Mouse (Mus musculus) E14TG2a.4 (cell line): ENCODE data around the gene Atl3.
A peak's percentile ranks its signal among the peaks of the same experiment; 100 is the strongest.

Experiments used
- H3K27me3 ChIP-seq: 2 replicates; pipeline ENCODE4 v1.6.1; 2014; ENCODE audit warnings: low read length, control low read depth; ENCODE audit not compliant: insufficient read depth
- H3K36me3 ChIP-seq: 2 replicates; pipeline ENCODE4 v1.6.1; 2014; ENCODE audit warnings: low read length, control low read depth; ENCODE audit not compliant: insufficient read depth
- H3K4me1 ChIP-seq: replicated peaks from 2 replicates; pipeline ENCODE4 v1.6.1; 2014; ENCODE audit warnings: low read depth, low read length, control low read depth
- H3K4me3 ChIP-seq: replicated peaks from 2 replicates; pipeline ENCODE4 v1.5.1; 2014; ENCODE audit warnings: mild to moderate bottlenecking, low read length
- H3K9me3 ChIP-seq: 2 replicates; pipeline ENCODE4 v1.6.1; 2014; ENCODE audit warnings: low read length, control low read depth
- CTCF ChIP-seq: conservative IDR thresholded peaks from 2 replicates; pipeline ENCODE4 v1.5.1; 2014; ENCODE audit warnings: low read length
- NANOG ChIP-seq: IDR thresholded peaks from 2 replicates; pipeline ENCODE4 v1.6.1; 2014; ENCODE audit warnings: borderline replicate concordance, low read length, mixed read lengths
- POU5F1 ChIP-seq: IDR thresholded peaks from 2 replicates; pipeline ENCODE4 v1.6.1; 2014; ENCODE audit warnings: low read length, borderline replicate concordance

The Atl3 gene

GRCm38 (mm10) chr19:7577710-7578109 is 83.9 kb downstream of the Atl3 start:
- no peaks in the 10 kb centered on the region for H3K9me3 ChIP-seq
- H3K4me3 ChIP-seq = no peak overlapping the region
- no peak for TF ChIP-seq NANOG
- no peak for TF ChIP-seq POU5F1
- no peak for TF ChIP-seq CTCF
- H3K27me3 ChIP-seq = no peaks in the 10 kb centered on the region
- H3K36me3 ChIP-seq = peaks cover 24% of the 10 kb centered on the region
- H3K4me1 ChIP-seq = peaks cover 54% of the 10 kb centered on the region

DNA sequence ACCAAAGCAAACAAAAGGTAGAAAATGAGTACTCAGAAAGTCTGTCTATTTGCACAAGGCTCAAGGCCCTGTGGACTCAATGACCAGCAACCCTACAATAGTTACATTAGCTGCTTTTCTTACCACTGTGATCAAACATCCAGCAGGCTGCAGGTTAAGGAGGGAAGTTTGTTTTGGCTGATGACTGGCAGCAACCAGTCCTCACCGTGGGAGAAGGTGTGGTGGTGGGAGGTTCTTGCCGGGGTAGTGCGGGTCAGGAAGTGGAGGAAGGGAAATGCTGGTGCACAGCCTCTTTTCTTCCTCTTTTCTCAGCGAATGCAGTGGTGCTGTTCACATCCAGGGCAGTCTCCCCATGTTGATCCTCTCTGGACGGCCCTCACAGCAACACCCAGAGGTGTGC is 87.2 kb downstream of the Atl3 start:
- Histone ChIP-seq H3K27me3 (no peaks in the 10 kb centered on the region), H3K4me1 (peaks cover 71% of the 10 kb centered on the region), H3K4me3 (0 out of 2 replicates have a peak overlapping the region, but pooled peaks have one; percentile 0), H3K36me3 (peaks cover 20% of the 10 kb centered on the region), H3K9me3 (no peaks in the 10 kb centered on the region)
- TF ChIP-seq CTCF (no peak), POU5F1 (no peak), NANOG (no peak)

- Histone ChIP-seq H3K4me3 (peak overlapping the region; percentile 68), H3K4me1 (peaks cover 80% of the 10 kb centered on the region), H3K27me3 (no peaks in the 10 kb centered on the region), H3K9me3 (peaks cover 3% of the 10 kb centered on the region), H3K36me3 (peaks cover 25% of the 10 kb centered on the region)
- no peak for TF ChIP-seq NANOG
- TF ChIP-seq CTCF = no peak
- TF ChIP-seq POU5F1 = no peak
These were observed 89.3 kb downstream of the Atl3 start for GRCm38 (mm10) chr19:7583101-7583500.

DNA sequence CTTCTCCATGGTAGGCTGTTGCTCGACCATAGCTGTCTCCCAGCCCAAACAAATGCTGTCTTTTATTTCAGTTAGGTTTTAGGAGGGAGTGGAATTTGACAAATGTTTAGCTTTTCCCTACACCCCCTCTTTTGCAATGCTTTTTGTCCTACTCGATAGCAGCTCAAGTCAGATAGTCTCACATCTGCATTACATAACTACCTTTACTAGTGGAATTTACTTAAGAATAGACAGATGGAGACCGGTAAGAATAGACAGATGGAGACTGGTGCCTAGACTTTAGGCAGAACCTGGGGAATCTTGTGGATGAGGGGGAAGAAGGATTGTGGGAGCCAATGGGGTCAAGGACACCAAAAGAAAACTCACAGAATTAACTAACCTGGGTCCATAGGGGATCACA is 89.8 kb downstream of the Atl3 start:
- Histone ChIP-seq H3K27me3 (no peaks in the 10 kb centered on the region), H3K36me3 (peaks cover 27% of the 10 kb centered on the region), H3K9me3 (peaks cover 7% of the 10 kb centered on the region), H3K4me3 (peak overlapping the region; percentile 68), H3K4me1 (peaks cover 79% of the 10 kb centered on the region)
- TF ChIP-seq NANOG = peak; percentile 91
- no peak; the same call in 1 of the 2 replicates for TF ChIP-seq POU5F1
- no peak for TF ChIP-seq CTCF

GRCm38 (mm10) chr19:7585279-7585678 is 91.4 kb downstream of the Atl3 start:
- TF ChIP-seq NANOG (no peak), CTCF (no peak), POU5F1 (no peak)
- peaks cover 63% of the 10 kb centered on the region for H3K4me1 ChIP-seq
- no peak overlapping the region for H3K4me3 ChIP-seq
- H3K27me3 ChIP-seq = no peaks in the 10 kb centered on the region
- H3K36me3 ChIP-seq = peaks cover 16% of the 10 kb centered on the region
- peaks cover 7% of the 10 kb centered on the region for H3K9me3 ChIP-seq

DNA sequence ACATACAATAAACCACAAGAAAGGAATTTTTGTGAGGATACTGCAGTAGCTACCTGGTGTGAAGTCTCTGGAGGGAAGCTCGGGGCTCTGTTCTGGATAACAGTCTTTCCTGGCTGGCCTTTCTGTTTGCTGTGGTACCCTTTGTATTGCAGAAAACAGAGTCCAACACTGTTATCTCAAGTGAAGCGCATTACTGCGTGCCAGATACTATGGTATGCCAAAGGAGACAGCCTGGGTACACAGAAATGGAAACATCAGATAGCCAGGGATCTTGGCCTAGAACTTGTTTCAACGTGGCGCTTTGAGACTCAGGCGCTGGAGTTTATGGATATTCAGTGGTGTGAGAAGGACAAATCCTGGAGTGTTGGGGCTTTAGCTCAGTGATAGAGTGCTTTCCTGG is 91.9 kb downstream of the Atl3 start:
- Histone ChIP-seq H3K27me3 (no peaks in the 10 kb centered on the region), H3K36me3 (peaks cover 12% of the 10 kb centered on the region), H3K4me1 (peaks cover 58% of the 10 kb centered on the region), H3K4me3 (no peak overlapping the region), H3K9me3 (peaks cover 7% of the 10 kb centered on the region)
- TF ChIP-seq NANOG (no peak), CTCF (no peak), POU5F1 (no peak)
